Mouse (Mus musculus) left cerebral cortex, adult 2 months (tissue): ENCODE measurements around the gene Abcb6. TPM values are rescaled to one million over a fixed set of nuclear protein-coding genes. Genes with fewer than 3 reads are reported as not detected.

Source experiments
- DNase-seq, 2 experiments: peaks; one replicate each; pipeline ENCODE4 v3.0.0; 2021 to 2022; ENCODE audit warnings: low spot score in 2 of 2, mixed read lengths in 1 of 2; ENCODE audit errors: extremely low spot score in 1 of 2
- H3K27ac ChIP-seq: fragments of 200-600 bp; 2 replicates; pipeline ENCODE4 v1.8.1; 2022
- H3K4me3 ChIP-seq: fragments of 200-600 bp; 2 replicates; pipeline ENCODE4 v1.8.1; 2022
- CTCF ChIP-seq: fragments of 200-600 bp; IDR thresholded peaks from 2 replicates; pipeline ENCODE4 v1.8.1; 2022; ENCODE audit warnings: antibody characterized with exemption, mild to moderate bottlenecking, moderate library complexity
- intact Hi-C: fragments of 180-260 bp; cut with DNase I; formaldehyde crosslinking; loops from one replicate; pipeline ENCODE4 v1.15.1; 2025
- total RNA-seq, 2 experiments: library from RNA; stranded (reverse); gene quantifications; 2 replicates each; pipeline ENCODE4 v1.2.3; 2021

The Abcb6 gene
- total RNA-seq, 2 experiments from 2014 or later, result 24.9 to 25.4 TPM

- Histone ChIP-seq H3K27ac (peak within 1 kb of the TSS; percentile 96), H3K4me3 (peak within 1 kb of the TSS; percentile 60)
- DNase-seq, result peak; percentile 91 to 96
- intact Hi-C loops, result no loop called here
- TF ChIP-seq CTCF, result no peak
These were observed 11.6 kb upstream of the Abcb6 start, which contains the start of the genes Ankzf1 and Atg9a for GRCm38 (mm10) chr1:75191622-75192402. TSS of gene Ankzf1 (plus strand) at chr1:75192151. TSS of gene Atg9a (minus strand) at chr1:75192196.

GRCm38 (mm10) chr1:75191258-75191621 lies 11.0 kb upstream of the Abcb6 start:
- intact Hi-C loops, result no loop called here
- H3K27ac ChIP-seq, result peak overlapping the region; percentile 96
- no peak for DNase-seq
- TF ChIP-seq CTCF, result no peak
- peak overlapping the region; percentile 60 for H3K4me3 ChIP-seq

- Histone ChIP-seq H3K27ac (no peak overlapping the region), H3K4me3 (peak overlapping the region; percentile 60)
- intact Hi-C loops, result no loop called here
- no peak for DNase-seq
- no peak for TF ChIP-seq CTCF
These were observed 10.4 kb upstream of the Abcb6 start for GRCm38 (mm10) chr1:75190577-75190976.

- DNase-seq, result no peak
- H3K4me3 ChIP-seq, result no peak overlapping the region
- TF ChIP-seq CTCF, result no peak
- no peak overlapping the region for H3K27ac ChIP-seq
- intact Hi-C loops, result no loop called here
These were observed 7.8 kb upstream of the Abcb6 start for GRCm38 (mm10) chr1:75187914-75188483.

GRCm38 (mm10) chr1:75187126-75187525 lies 6.9 kb upstream of the Abcb6 start:
- intact Hi-C loops, result no loop called here
- Histone ChIP-seq H3K4me3 (no peak overlapping the region), H3K27ac (no peak overlapping the region)
- DNase-seq, result no peak
- no peak for TF ChIP-seq CTCF

- intact Hi-C loops, result no loop called here
- Histone ChIP-seq H3K27ac (no peak overlapping the region), H3K4me3 (no peak overlapping the region)
- DNase-seq, result no peak
- no peak for TF ChIP-seq CTCF
These were observed 5.3 kb upstream of the Abcb6 start for GRCm38 (mm10) chr1:75185495-75185894.

- TF ChIP-seq CTCF, result peak; percentile 33
- Histone ChIP-seq H3K4me3 (no peak overlapping the region), H3K27ac (no peak overlapping the region)
- intact Hi-C loops, result loop anchor here (5.0 kb wide), 2 partner anchors 35 to 70 kb away; partner anchors contain the start of gene Tuba4a
- no peak for DNase-seq
These were observed 2.0 kb upstream of the Abcb6 start for GRCm38 (mm10) chr1:75182160-75182559.

GRCm38 (mm10) chr1:75181377-75181870 lies 1.2 kb upstream of the Abcb6 start:
- DNase-seq, result no peak
- intact Hi-C loops, result loop anchor here (2.0 to 5.0 kb wide), 3 partner anchors 36 to 71 kb away; partner anchors contain the start of genes Cnppd1, Retreg2 and Tuba4a
- TF ChIP-seq CTCF, result no peak
- Histone ChIP-seq H3K27ac (no peak overlapping the region), H3K4me3 (no peak overlapping the region)

- no peak for DNase-seq
These were observed 549 bp upstream of the Abcb6 start for GRCm38 (mm10) chr1:75180741-75181140.

GRCm38 (mm10) chr1:75179334-75180104 lies 673 bp downstream of the Abcb6 start:
- intact Hi-C loops, result loop anchor here (1.0 to 5.0 kb wide), 4 partner anchors 10 to 73 kb away; partner anchors contain the start of genes Cnppd1, Retreg2 and Tuba4a
- TF ChIP-seq CTCF, result no peak
- DNase-seq, result peak; percentile 38 to 41
- Histone ChIP-seq H3K4me3 (peak overlapping the region; percentile 62), H3K27ac (peak overlapping the region; percentile 29)

More at GRCm38 (mm10) chr1:75180741-75181140, 549 bp upstream of the Abcb6 start:
- no peak for TF ChIP-seq CTCF
- Histone ChIP-seq H3K27ac (no peak overlapping the region), H3K4me3 (no peak overlapping the region; the same call in 1 of the 2 replicates)
- intact Hi-C loops, result loop anchor here (1.0 to 5.0 kb wide), 4 partner anchors 11 to 72 kb away; partner anchors contain the start of genes Cnppd1, Retreg2 and Tuba4a
